Mouse (Mus musculus): ENCODE data around the gene Apol9b. TPM values are rescaled to one million over a fixed set of nuclear protein-coding genes. Genes with fewer than 3 reads are reported as not detected.
"Not testable (repeated sequence)": the region's sequence is repeated elsewhere in the genome, so short reads cannot be mapped to it uniquely, and the experiment has no call there.

Gene Apol9b
- total RNA-seq, 1 experiment: not detected

DNA sequence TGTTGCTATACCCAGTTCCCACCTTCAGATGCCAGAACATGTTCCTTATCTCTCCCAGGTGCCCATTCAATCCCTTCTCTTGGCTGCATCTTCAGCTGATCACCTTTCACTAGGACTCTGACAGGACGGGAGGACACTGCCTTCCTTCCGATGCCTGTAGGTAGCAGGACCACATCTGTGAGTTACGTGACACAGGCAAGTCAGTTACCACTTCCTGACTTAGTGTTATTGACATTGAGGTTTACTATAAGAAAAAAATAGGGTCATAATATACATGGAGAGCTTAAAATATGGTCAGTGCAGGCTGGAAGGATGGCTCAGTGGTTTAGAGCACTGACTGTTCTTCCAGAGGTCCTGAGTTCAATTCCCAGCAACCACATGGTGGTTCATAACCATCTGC is 7.3 kb upstream of the Apol9b start:
- H3K9me3 ChIP-seq (ENCODE audit: control insufficient read depth, insufficient read depth, low read depth, low read length); H3K27ac ChIP-seq (ENCODE audit: insufficient read depth, low read depth, low read length, poor library complexity, severe bottlenecking); DNase-seq (ENCODE audit: low read depth, low spot score); H3K4me3 ChIP-seq (ENCODE audit: insufficient read depth in 1 of 2, low read depth in 1 of 2, low read length in 2 of 2, poor library complexity in 1 of 2, severe bottlenecking in 1 of 2); H3K4me1 ChIP-seq (ENCODE audit: control insufficient read depth in 2 of 2, insufficient read depth in 2 of 2, low read length in 2 of 2, poor library complexity in 1 of 2); H3K9ac ChIP-seq (ENCODE audit: insufficient read depth, low read depth, low read length, poor library complexity, severe bottlenecking); H3K36me3 ChIP-seq (ENCODE audit: control insufficient read depth, insufficient read depth, low read length, poor library complexity, severe bottlenecking); in situ Hi-C loops (cut with MboI; ENCODE audit: low sequenced_read_pairs in 2 of 2, unreplicated experiment in 2 of 2): not testable (repeated sequence)

DNA sequence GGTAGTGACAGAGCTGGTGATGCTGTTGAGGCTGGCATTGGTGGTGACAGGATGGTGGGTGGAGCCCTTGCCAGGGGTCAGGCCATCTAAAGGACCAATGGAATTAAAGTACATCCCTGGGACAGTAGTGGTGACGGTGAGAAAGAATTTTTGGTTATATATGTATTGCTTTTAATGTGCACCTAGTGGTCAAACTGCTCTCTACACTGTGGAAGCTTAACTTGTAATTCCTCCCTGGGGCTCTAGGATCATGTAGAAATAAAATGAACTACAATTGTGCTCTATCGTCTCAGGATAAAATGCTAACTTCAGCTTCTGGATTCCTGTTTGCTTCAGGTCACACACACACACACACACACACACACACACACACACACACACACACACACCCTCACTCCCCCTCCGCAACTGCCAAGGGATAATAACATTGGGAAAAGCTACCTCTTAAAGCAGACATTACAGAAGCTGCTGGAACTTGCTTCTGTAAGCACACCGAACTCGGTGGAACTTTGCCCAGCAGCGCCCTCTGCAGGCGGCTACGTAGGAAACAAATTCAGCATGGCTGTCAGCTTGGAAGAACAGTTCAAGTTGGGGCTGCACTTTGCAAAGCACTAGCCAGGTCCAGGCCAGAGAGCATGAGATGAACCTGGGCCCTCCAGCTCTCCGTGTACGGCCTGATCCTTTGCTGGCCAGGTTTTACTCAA is 4.5 kb upstream of the Apol9b start:
- H3K4me3 ChIP-seq (ENCODE audit: insufficient read depth in 1 of 2, low read depth in 1 of 2, low read length in 2 of 2, poor library complexity in 1 of 2, severe bottlenecking in 1 of 2); in situ Hi-C loops (cut with MboI; ENCODE audit: low sequenced_read_pairs in 2 of 2, unreplicated experiment in 2 of 2); H3K27ac ChIP-seq (ENCODE audit: insufficient read depth, low read depth, low read length, poor library complexity, severe bottlenecking): not testable (repeated sequence)

DNA sequence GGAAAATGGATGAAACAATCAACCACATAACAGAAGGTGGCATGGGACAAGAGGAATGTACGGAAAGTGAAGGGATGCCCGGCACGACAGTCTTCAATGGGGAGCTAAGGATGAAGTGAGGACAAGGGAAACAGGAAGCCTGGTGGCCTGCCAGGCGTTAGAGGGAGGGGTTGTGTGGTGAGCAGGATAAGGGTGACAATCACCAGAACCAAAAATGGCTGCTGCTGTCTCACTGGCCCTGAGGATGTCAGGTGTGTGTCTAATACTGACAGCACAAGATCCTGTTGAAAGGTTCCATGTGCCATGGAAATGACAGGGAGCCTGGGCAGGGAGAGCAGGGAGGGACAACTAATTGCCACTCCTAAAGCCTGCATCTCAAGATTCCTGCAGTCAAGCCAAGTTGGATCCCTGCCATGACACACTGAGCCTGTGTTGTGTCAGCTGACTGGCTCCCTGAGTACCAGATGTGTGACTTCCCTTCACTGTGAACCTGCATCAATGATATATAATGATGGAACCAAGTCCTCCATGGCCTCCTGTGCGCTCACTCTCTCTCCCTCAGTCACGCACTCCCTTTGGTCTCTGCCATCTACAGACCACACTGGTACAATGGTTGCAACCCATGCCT is 3.3 kb upstream of the Apol9b start:
- H3K4me3 ChIP-seq (ENCODE audit: insufficient read depth in 1 of 2, low read depth in 1 of 2, low read length in 2 of 2, poor library complexity in 1 of 2, severe bottlenecking in 1 of 2); DNase-seq (ENCODE audit: low read depth, low spot score); H3K9me3 ChIP-seq (ENCODE audit: control insufficient read depth, insufficient read depth, low read depth, low read length); H3K36me3 ChIP-seq (ENCODE audit: control insufficient read depth, insufficient read depth, low read length, poor library complexity, severe bottlenecking); H3K4me1 ChIP-seq (ENCODE audit: control insufficient read depth in 2 of 2, insufficient read depth in 2 of 2, low read length in 2 of 2, poor library complexity in 1 of 2); H3K27ac ChIP-seq (ENCODE audit: insufficient read depth, low read depth, low read length, poor library complexity, severe bottlenecking); H3K9ac ChIP-seq (ENCODE audit: insufficient read depth, low read depth, low read length, poor library complexity, severe bottlenecking); in situ Hi-C loops (cut with MboI; ENCODE audit: low sequenced_read_pairs in 2 of 2, unreplicated experiment in 2 of 2): not testable (repeated sequence)

More for the DNA sequence above, 4.5 kb upstream of the Apol9b start:
- not testable (repeated sequence) for DNase-seq (ENCODE audit: low read depth, low spot score); H3K4me1 ChIP-seq (ENCODE audit: control insufficient read depth in 2 of 2, insufficient read depth in 2 of 2, low read length in 2 of 2, poor library complexity in 1 of 2); H3K9me3 ChIP-seq (ENCODE audit: control insufficient read depth, insufficient read depth, low read depth, low read length); H3K9ac ChIP-seq (ENCODE audit: insufficient read depth, low read depth, low read length, poor library complexity, severe bottlenecking); H3K36me3 ChIP-seq (ENCODE audit: control insufficient read depth, insufficient read depth, low read length, poor library complexity, severe bottlenecking)

DNA sequence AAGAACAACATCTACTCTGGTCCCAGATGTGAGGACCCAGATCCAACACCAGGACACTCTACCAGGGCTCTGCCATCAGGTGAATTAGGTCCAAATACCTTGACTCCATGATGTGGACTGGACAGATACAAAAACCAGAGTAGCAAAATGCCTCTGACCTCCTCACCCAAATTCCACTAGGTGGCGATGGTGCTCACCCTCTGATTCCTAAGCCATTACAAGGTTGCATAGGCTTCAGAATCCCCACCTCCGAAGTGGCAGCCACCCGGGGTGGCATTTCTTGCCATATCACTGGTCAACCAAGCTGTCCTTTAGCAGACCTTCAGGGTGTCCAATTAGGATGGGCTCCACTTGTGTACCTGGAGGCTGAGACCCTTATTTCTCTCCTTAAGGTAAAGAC is 1.7 kb upstream of the Apol9b start:
- H3K4me3 ChIP-seq (ENCODE audit: insufficient read depth in 1 of 2, low read depth in 1 of 2, low read length in 2 of 2, poor library complexity in 1 of 2, severe bottlenecking in 1 of 2); H3K36me3 ChIP-seq (ENCODE audit: control insufficient read depth, insufficient read depth, low read length, poor library complexity, severe bottlenecking); in situ Hi-C loops (cut with MboI; ENCODE audit: low sequenced_read_pairs in 2 of 2, unreplicated experiment in 2 of 2); H3K27ac ChIP-seq (ENCODE audit: insufficient read depth, low read depth, low read length, poor library complexity, severe bottlenecking); H3K4me1 ChIP-seq (ENCODE audit: control insufficient read depth in 2 of 2, insufficient read depth in 2 of 2, low read length in 2 of 2, poor library complexity in 1 of 2); H3K9me3 ChIP-seq (ENCODE audit: control insufficient read depth, insufficient read depth, low read depth, low read length); H3K9ac ChIP-seq (ENCODE audit: insufficient read depth, low read depth, low read length, poor library complexity, severe bottlenecking); DNase-seq (ENCODE audit: low read depth, low spot score): not testable (repeated sequence)

DNA sequence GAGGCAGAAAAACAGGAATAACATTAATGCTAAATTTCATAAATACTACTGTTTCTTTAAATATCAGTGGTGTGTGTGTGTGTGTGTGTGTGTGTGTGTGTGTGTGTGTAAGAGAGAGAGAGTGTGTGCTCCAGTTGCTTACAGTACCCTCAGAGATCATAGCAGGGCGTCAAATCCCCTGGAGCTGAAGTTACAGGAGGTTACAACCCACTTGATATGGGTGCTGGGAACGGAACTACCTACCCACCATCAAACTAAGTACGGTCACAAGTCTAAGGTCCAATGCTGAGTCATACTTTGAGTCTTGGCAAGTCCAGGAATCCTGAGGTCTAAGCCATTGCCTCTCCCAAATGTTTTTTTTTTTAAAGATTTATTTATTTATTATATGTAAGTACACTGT is 1.1 kb upstream of the Apol9b start:
- H3K4me1 ChIP-seq (ENCODE audit: control insufficient read depth in 2 of 2, insufficient read depth in 2 of 2, low read length in 2 of 2, poor library complexity in 1 of 2); H3K9ac ChIP-seq (ENCODE audit: insufficient read depth, low read depth, low read length, poor library complexity, severe bottlenecking); in situ Hi-C loops (cut with MboI; ENCODE audit: low sequenced_read_pairs in 2 of 2, unreplicated experiment in 2 of 2); H3K9me3 ChIP-seq (ENCODE audit: control insufficient read depth, insufficient read depth, low read depth, low read length); H3K36me3 ChIP-seq (ENCODE audit: control insufficient read depth, insufficient read depth, low read length, poor library complexity, severe bottlenecking); H3K4me3 ChIP-seq (ENCODE audit: insufficient read depth in 1 of 2, low read depth in 1 of 2, low read length in 2 of 2, poor library complexity in 1 of 2, severe bottlenecking in 1 of 2); H3K27ac ChIP-seq (ENCODE audit: insufficient read depth, low read depth, low read length, poor library complexity, severe bottlenecking); DNase-seq (ENCODE audit: low read depth, low spot score): not testable (repeated sequence)

DNA sequence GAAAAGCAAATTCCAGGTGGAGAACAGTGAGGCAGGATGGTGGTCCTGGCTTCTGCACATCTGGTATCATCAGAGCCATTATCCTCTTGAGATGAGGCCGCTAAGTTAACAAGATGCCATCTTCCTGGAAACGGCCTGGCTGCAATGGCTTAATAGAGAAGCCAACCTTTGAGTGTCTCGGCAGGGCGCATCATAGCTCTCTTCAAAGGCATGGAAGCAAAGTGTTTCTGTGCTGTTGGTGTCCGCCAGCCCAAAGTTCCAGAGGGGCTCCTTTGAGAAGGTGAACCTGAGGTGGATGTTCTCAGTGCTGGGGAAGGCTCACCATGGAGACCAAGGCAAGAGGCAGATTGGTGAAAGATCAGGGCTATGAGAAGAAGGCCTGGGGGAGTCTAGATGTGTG is 2.8 kb downstream of the Apol9b start:
- no peaks in the 10 kb centered on the region for H3K4me1 ChIP-seq (ENCODE audit: control insufficient read depth in 2 of 2, insufficient read depth in 2 of 2, low read length in 2 of 2, poor library complexity in 1 of 2)
- DNase-seq (ENCODE audit: low read depth, low spot score): no peak
- H3K4me3 ChIP-seq (ENCODE audit: insufficient read depth in 1 of 2, low read depth in 1 of 2, low read length in 2 of 2, poor library complexity in 1 of 2, severe bottlenecking in 1 of 2): no peak overlapping the region
- no peak for TF ChIP-seq ZC3H11A (IDR thresholded peaks at IDR 0.05; ENCODE audit: borderline replicate concordance, low read depth, low read length)
- no peak for TF ChIP-seq CHD2 (IDR thresholded peaks at IDR 0.05; ENCODE audit: low read depth, low read length)
- no peak for TF ChIP-seq ZNF384 (IDR thresholded peaks at IDR 0.05; ENCODE audit: low read depth, low read length)
- no peak for TF ChIP-seq MAFK (IDR thresholded peaks at IDR 0.05; ENCODE audit: insufficient read depth, low read depth, low read length)
- no peak for TF ChIP-seq HCFC1 (IDR thresholded peaks at IDR 0.05; ENCODE audit: borderline replicate concordance, insufficient read depth, low read length)
- no peaks in the 10 kb centered on the region for H3K9me3 ChIP-seq (ENCODE audit: control insufficient read depth, insufficient read depth, low read depth, low read length)
- in situ Hi-C loops (cut with MboI; ENCODE audit: low sequenced_read_pairs in 2 of 2, unreplicated experiment in 2 of 2): no loop called here
- H3K27ac ChIP-seq (ENCODE audit: insufficient read depth, low read depth, low read length, poor library complexity, severe bottlenecking): no peak overlapping the region
- no peaks in the 10 kb centered on the region for H3K36me3 ChIP-seq (ENCODE audit: control insufficient read depth, insufficient read depth, low read length, poor library complexity, severe bottlenecking)
- H3K9ac ChIP-seq (ENCODE audit: insufficient read depth, low read depth, low read length, poor library complexity, severe bottlenecking): no peak overlapping the region

DNA sequence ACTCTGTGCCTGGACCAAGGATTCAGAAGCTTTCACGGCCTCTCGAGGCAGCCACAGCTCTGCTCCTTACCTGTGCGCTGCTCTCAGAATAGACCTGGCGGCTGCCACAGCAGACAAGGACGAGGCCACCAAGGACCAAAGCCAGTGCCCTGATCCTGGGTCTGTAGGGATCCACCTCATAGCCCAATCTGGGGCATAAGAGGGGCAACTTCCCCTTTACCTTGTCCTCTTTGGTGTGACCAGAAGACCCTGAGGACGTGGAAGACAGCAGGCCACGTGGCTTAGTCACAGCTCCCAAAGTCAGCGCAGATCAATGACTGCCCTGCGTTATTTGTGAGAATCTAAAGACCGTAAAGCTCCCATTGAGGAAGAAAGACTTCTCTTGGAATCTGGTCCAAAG is 4.0 kb downstream of the Apol9b start:
- in situ Hi-C loops (cut with MboI; ENCODE audit: low sequenced_read_pairs in 2 of 2, unreplicated experiment in 2 of 2); H3K36me3 ChIP-seq (ENCODE audit: control insufficient read depth, insufficient read depth, low read length, poor library complexity, severe bottlenecking); H3K4me3 ChIP-seq (ENCODE audit: insufficient read depth in 1 of 2, low read depth in 1 of 2, low read length in 2 of 2, poor library complexity in 1 of 2, severe bottlenecking in 1 of 2); H3K4me1 ChIP-seq (ENCODE audit: control insufficient read depth in 2 of 2, insufficient read depth in 2 of 2, low read length in 2 of 2, poor library complexity in 1 of 2); DNase-seq (ENCODE audit: low read depth, low spot score); H3K27ac ChIP-seq (ENCODE audit: insufficient read depth, low read depth, low read length, poor library complexity, severe bottlenecking); H3K9ac ChIP-seq (ENCODE audit: insufficient read depth, low read depth, low read length, poor library complexity, severe bottlenecking); H3K9me3 ChIP-seq (ENCODE audit: control insufficient read depth, insufficient read depth, low read depth, low read length): not testable (repeated sequence)
